Mouse (Mus musculus) megakaryocyte-erythroid progenitor cell, adult 5-6 weeks (primary cell): ENCODE data around the gene Serhl. TPM values are rescaled to one million over a fixed set of nuclear protein-coding genes. Genes with fewer than 3 reads are reported as not detected.
"Not testable (repeated sequence)": the region's sequence is repeated elsewhere in the genome, so short reads cannot be mapped to it uniquely, and the experiment has no call there.

ENCODE experiments used
- ATAC-seq: replicated peaks from 2 replicates; pipeline ENCODE4 v1.8.0; 2016; ENCODE audit warnings: mild to moderate bottlenecking, inconsistent platforms; ENCODE audit not compliant: severe bottlenecking, poor library complexity, low FRiP score, low TSS enrichment
- total RNA-seq, 2 experiments: library from RNA; stranded (forward) in 1 of 2; stranded (reverse) in 1 of 2; fragments of 200-1000, 215-1000 nt in 1 of 2; fragments of >200 nt in 1 of 2; fragmentation: Nextera tagmentation in 1 of 2; gene quantifications; 2 replicates each; pipeline ENCODE4 v1.2.3; 2014 to 2017

Serhl gene
- total RNA-seq (2014; fragmentation: Nextera tagmentation) (46.0 and 51.6 TPM in 2 replicates), total RNA-seq (2017) (32.0 and 45.4 TPM in 2 replicates)

- ATAC-seq: no peak
Observed at GRCm38 (mm10) chr15:83089429-83089605, at the start of gene Serhl. TSS of gene Serhl (plus strand) at chr15:83089506.

DNA sequence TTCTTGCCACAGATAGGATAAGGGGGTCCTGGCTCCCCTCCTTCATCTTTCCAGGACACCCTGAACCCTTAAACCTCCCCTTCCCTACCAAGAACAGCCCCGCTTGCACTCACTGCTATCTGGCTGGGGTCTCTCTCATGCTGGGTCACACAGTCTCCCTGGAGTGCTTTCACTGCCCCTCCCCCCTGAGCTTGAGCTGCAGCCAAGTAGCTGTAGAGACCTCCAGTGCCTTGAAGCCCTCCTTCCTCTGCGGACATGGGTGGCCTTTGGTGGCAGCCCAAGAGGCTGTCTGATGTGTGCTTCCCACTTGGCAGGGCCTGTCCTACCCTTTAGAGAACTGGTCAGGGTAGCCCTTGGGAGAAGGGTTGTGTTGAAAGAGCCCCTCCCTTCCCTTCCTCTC, 49.1 kb upstream of the Serhl start:
- no peak for ATAC-seq

DNA sequence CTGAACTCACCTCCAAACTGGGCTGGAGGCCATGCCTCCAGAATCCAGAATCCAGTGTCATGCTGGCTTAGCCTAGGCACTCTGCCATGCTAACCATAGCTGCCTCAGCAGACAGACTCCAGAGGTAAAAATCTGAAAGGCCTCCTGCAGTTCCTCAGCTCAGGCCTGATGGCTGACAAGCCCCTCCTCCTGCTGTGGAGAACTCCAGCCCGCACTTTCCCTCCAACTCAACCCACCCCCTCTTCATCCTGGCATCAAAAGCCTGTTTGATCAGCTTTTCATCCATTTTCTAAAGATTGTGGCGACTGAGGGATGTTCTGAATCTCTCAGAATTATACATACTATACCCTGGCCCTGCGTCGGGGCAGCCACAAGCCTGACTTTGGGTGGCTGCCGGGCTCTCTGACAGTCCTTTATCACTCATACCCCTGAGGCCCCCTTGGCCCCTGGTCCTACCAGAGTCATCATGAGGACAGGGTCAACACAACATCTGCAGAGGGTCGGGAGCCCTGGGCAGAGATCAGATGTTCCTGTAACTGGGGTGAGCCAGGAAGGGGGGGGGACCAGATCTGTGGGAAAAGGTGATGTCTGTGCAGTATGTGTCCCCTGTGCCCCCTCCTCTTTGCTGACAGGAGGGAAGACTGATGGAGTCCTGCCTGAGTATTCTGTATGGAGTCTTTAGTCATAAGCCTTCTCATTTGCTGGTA, 46.5 kb upstream of the Serhl start:
- ATAC-seq: no peak

DNA sequence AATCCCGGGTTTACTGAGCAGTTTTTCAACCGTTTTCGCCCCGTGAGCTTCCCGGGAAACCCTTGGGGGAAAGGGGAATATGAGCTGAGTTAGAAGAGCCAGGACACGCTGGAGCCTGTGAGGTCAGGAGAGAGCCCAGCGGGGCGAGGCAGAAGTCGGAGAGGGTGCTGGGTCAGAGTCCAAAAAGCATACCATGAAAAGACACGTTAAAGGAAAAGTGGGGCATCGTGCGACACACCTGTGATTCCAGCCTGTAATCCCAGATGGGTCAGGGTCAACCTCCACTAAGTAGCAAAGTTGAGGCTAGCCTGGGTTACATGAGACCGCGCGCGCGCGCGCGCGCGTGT, 46.0 kb upstream of the Serhl start:
- no peak for ATAC-seq

DNA sequence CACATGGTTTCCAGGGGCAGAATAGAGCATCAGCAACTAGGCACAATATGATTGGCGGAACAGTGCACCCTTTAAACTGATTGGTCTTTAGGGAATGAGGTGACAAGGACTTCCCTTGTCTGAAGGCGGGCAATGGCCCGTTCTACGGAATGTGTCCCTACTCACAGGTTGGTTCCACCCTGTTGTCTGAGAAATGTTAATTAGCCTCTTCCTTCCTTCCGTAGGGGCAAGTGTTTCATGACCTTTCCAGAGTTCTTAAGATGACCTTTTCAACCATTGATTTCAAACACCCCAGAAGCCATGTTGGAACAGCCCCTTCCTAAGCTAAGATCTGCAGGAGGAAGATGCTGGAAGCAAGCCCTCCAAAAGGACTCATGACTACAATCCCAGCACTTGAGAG, 43.7 kb upstream of the Serhl start:
- ATAC-seq: not testable (repeated sequence)

GRCm38 (mm10) chr15:83046308-83046707, 43.0 kb upstream of the Serhl start:
- no peak for ATAC-seq

GRCm38 (mm10) chr15:83046730-83047129, 42.6 kb upstream of the Serhl start:
- no peak for ATAC-seq

DNA sequence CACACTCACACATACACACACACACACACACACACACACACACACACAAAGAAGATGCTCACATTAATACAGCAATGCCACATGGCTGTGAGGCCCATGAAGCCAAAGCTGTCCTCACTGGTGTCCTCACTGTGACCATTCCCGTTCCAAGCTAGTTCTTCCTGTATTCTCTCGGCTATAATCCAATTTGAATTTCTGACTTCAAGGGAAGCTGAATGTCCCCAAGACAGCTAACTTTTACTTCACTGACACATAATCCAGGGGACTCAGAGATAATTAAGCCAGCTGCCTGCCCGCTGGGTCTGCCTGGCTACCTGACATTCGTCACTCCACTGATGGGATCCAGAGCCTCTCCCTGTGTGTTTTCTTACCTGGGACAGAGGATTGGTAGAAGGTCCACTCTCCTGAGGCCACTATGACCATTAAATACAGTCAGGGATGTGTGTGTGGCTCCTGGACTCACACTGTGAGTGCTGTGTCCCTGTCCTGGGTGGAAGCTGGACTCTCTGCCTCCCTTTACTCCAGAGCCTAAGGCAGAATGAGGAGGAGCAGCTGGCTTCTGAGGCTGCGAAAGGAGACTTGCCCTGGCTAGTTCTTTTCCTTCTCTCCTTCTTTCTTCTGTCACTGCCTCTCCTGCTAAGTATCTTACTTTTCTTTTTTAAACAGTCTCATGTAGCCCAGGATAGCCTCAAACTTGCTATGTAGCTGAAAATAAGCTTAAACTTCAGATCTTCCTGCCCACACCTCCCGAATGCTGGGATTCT, 36.8 kb upstream of the Serhl start:
- no peak for ATAC-seq

DNA sequence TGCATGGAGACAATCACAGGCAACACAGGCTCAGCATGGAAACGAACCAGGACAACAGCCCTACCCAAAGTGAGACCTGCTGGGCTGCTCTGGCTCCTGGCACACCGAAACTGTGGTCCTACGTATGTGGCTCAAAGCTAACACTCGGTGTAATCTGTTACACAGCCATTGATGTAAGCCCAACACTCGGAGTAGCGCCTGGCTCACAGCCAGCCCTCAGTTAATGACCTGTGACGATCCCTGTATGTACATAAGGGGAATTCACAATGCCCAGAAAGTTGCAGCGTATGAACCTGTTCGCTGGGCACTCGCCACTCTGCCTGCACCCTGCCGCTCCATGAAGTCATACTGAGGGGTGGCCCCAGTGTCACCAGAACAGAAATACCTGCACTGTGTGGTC, 36.0 kb upstream of the Serhl start:
- no peak for ATAC-seq

DNA sequence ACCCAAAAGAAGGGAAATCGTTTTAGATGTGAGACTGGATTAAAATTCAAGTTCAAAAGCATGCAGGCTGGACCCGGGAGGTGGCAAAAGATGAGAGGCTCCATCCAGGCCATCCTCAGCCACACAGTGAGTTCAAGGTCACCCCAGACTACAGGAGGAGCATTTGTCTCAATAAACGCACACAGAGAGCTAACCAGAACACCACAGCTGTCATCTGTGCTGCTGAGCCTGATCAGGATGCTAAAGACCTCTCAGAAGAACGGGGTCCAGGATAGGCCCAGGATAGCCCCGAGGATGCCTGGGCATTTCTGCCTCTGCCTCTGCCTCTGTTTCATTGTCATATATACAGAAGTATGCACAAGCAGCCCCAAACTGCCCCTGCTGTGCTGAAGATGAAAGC, 33.7 kb upstream of the Serhl start:
- no peak for ATAC-seq

- no peak for ATAC-seq
Observed at GRCm38 (mm10) chr15:83056378-83057083, 32.8 kb upstream of the Serhl start.

DNA sequence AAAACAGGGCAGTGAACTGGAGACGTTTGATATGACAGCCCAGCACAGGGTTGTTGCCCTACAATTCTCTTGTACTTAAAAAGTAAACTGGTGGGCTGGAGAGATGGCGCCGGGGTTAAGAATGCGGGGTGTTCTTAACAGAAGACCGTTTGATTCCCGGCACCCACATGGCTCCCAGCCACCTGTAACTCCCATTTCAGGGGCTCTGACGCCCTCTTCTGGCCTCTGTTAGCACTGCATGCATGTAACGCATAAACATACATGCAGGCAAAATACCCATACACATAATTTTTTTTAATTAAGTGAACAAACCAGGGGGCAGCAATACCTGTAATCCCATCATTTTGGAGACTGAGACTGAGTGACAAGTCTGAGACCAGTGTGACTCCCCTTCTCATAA, 31.8 kb upstream of the Serhl start:
- no peak for ATAC-seq

GRCm38 (mm10) chr15:83059233-83059660, 30.1 kb upstream of the Serhl start:
- ATAC-seq: peak; percentile 73

DNA sequence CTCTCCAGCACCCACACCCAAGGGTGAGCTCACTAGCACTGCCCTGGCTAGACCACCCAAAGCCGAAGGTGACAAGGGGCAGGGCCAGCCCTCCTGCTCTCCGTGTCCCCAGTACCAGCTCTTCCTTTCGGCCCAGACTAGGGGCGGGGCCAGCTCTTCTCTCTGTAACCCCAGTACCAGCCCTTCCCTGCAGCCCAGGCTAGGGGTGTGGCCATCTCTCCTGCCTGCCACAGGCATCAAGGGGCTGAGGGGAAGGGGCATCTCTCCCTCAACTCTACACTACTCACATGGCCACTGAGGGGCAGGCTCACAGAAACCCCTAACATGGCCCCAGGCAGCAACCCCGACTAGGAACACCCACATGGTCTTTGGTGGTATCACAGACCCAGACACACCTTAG, 27.6 kb upstream of the Serhl start:
- peak; percentile 50; the same call in 1 of the 2 replicates for ATAC-seq

GRCm38 (mm10) chr15:83062582-83062981, 26.7 kb upstream of the Serhl start:
- ATAC-seq: not testable (repeated sequence)

DNA sequence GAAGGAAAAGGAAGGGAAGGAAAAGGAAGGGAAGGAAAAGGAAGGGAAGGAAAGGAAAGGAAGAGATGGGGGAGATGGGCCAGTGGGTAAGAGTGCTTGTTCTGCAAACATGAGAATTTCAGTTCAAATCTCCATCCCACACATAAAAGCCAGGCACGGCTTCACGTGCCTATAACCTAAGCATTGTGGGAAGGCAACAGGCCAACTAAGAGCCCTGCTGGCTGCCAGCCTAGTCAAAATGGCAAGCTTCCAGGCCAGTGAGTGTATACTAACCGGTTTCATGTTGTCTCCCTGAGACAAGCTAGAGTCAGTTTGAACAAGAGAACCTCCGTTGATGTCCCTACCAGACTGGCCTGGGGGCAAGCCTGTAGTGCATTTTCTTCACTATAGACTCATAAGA, 23.8 kb upstream of the Serhl start:
- ATAC-seq: peak; percentile 76

- no peak for ATAC-seq
Observed at GRCm38 (mm10) chr15:83068270-83068669, 21.0 kb upstream of the Serhl start.

- no peak for ATAC-seq
Observed at GRCm38 (mm10) chr15:83070942-83071341, 18.4 kb upstream of the Serhl start.

DNA sequence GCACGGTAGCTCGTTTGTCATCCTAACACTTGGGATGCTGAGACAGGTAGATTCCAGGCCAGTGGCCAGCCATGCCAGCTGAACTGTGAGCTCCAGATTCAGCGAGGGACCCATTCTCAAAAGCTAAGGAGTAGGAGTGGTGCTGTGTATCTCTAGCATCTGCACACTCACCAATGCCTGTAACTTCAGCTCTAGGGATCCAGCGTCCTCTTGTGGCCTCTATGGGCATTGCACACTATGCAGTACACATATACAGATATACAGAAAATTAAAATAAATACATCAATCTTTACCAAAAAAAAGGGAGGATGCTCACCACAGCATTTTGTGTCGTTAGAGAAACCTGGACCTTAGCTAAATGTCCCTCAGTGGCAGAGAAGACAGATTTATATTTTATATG, 17.6 kb upstream of the Serhl start:
- ATAC-seq: no peak

DNA sequence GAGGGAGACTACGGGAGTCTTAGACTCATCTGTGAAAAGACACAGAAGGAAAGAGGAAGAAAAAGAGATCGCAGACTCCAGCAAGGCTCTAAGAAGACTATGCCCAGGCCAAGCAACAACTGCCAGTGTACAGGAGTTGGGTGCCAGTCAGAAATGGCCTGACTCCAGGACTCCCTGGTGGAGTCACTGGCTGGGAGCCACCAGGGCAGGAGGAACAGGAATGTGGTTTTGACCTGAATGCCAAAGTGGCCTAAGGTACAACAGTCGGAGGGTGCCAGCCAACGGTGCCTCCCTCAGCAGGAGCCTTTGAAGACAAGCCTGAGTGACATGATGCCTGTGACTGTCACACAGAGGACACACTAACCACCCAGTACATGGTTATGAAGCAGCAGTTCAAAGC, 15.1 kb upstream of the Serhl start:
- ATAC-seq: no peak
